Mouse (Mus musculus): ENCODE measurements at regions not wholly inside any gene's neighbourhood (a gene's known extent, or its start where the extent isn't known, plus 50 kb on each side); places are given as distances from the start of the nearest gene placed in this dataset.

GRCm38 (mm10) chr5:119139336-119139735 lies 531.1 kb upstream of the Tbx3 start:
- H3K27ac ChIP-seq (ENCODE audit: low read depth, low read length), result no peak overlapping the region
- peaks cover 22% of the 10 kb centered on the region; the same call in 1 of the 2 replicates for H3K4me1 ChIP-seq (ENCODE audit: control insufficient read depth, insufficient read depth, low read length)
- H3K36me3 ChIP-seq (ENCODE audit: control insufficient read depth, insufficient read depth, low read length), result no peaks in the 10 kb centered on the region
- H3K4me3 ChIP-seq (ENCODE audit: low read length), result no peak overlapping the region
- peaks cover 4% of the 10 kb centered on the region; the same call in 1 of the 2 replicates for H3K27me3 ChIP-seq (ENCODE audit: control insufficient read depth, insufficient read depth, low read length)
- no peaks in the 10 kb centered on the region for H3K9me3 ChIP-seq (ENCODE audit: control insufficient read depth, low read length)
- ATAC-seq (ENCODE audit: low FRiP score, low TSS enrichment), result no peak
- WGBS, result 40% methylated on average over 7 of the region's 7 CpGs
- H3K4me2 ChIP-seq (replicated peaks; ENCODE audit: low read depth, low read length), result no peak overlapping the region
- no peak overlapping the region for H3K9ac ChIP-seq (ENCODE audit: low read depth, low read length)

GRCm38 (mm10) chr5:119139816-119140215 lies 530.7 kb upstream of the Tbx3 start:
- WGBS, result 82% methylated on average over 6 of the region's 6 CpGs
- Histone ChIP-seq H3K4me1 (ENCODE audit: control insufficient read depth, insufficient read depth, low read length) (peaks cover 22% of the 10 kb centered on the region; the same call in 1 of the 2 replicates), H3K36me3 (ENCODE audit: control insufficient read depth, insufficient read depth, low read length) (no peaks in the 10 kb centered on the region), H3K4me3 (ENCODE audit: low read length) (no peak overlapping the region), H3K9ac (ENCODE audit: low read depth, low read length) (no peak overlapping the region), H3K4me2 (replicated peaks; ENCODE audit: low read depth, low read length) (no peak overlapping the region), H3K9me3 (ENCODE audit: control insufficient read depth, low read length) (no peaks in the 10 kb centered on the region), H3K27ac (ENCODE audit: low read depth, low read length) (no peak overlapping the region), H3K27me3 (ENCODE audit: control insufficient read depth, insufficient read depth, low read length) (peaks cover 4% of the 10 kb centered on the region; the same call in 1 of the 2 replicates)
- ATAC-seq (ENCODE audit: low FRiP score, low TSS enrichment), result no peak

- Histone ChIP-seq H3K27me3 (ENCODE audit: control insufficient read depth, insufficient read depth, low read length) (no peaks in the 10 kb centered on the region; the same call in 1 of the 2 replicates), H3K36me3 (ENCODE audit: control insufficient read depth, insufficient read depth, low read length) (no peaks in the 10 kb centered on the region), H3K9ac (ENCODE audit: low read depth, low read length) (no peak overlapping the region), H3K4me1 (ENCODE audit: control insufficient read depth, insufficient read depth, low read length) (peaks cover 11% of the 10 kb centered on the region; the same call in 1 of the 2 replicates), H3K4me2 (replicated peaks; ENCODE audit: low read depth, low read length) (no peak overlapping the region), H3K27ac (ENCODE audit: low read depth, low read length) (no peak overlapping the region), H3K9me3 (ENCODE audit: control insufficient read depth, low read length) (peaks cover 6% of the 10 kb centered on the region; the same call in 1 of the 2 replicates), H3K4me3 (ENCODE audit: low read length) (no peak overlapping the region)
- no peak for ATAC-seq (ENCODE audit: low FRiP score, low TSS enrichment)
- WGBS, result 56% methylated on average over 8 of the region's 8 CpGs
These were observed 527.1 kb upstream of the Tbx3 start for GRCm38 (mm10) chr5:119143411-119143810.

DNA sequence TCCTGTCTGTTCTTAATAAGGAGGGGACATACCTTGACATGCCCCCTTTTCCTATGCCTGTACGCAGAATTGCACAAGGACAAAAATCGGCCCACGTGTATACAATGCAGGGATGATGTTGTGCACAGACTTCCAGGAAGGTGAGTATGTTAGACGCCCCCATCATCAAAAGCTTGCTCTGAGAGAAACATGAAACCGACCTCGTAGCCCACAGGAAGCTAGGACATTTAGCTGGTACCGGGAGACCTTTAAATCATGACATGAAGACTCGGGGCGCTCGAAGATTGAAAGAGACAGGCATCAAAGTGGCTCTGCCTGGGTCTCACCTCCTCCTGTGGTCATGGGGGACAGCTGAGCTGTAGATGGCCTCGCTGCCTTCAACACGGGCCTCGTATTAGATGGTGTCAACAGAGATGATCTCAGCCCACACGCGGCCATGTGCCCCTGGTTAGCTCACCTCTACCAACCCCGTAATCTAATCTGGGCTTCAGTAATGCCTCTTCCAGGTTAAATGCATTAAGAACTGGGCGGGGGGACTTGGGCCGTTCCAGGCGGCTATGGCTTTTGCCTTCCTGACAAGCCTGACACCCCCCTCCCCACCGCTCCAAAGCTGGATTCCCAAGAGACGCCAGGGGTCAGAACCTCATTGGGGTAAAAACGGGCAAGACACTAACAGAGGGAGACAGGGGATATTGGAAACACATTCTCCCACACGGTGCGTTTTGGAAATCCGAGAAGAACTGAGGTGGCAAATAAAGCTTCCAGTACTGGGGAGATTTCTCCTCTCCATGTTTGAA lies 520.9 kb upstream of the Tbx3 start:
- WGBS, result 31% methylated on average over 25 of the region's 25 CpGs
- no peak overlapping the region for H3K4me2 ChIP-seq (replicated peaks; ENCODE audit: low read depth, low read length)

DNA sequence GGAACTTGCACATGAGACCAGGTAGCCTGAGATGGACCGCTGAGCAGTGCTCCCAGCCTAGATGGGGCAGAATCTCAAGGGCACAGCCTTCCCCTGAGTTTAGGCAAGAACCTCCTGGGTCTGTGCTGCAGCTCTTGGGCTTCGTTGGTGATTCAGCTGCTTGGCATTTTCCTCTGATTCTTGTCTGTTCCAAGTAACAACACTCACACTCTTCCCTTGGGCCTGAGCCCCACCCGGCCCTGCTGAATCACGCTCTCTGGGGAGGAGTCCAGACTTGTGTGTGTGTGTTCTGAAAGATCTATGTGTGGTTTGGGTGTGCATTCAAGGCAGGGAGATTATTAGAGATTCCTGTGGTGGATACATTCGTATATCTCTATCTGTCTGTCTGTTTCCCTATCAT lies 517.4 kb upstream of the Tbx3 start:
- Histone ChIP-seq H3K9ac (ENCODE audit: low read depth, low read length) (no peak overlapping the region), H3K27ac (ENCODE audit: low read depth, low read length) (no peak overlapping the region), H3K4me2 (replicated peaks; ENCODE audit: low read depth, low read length) (no peak overlapping the region), H3K36me3 (ENCODE audit: control insufficient read depth, insufficient read depth, low read length) (no peaks in the 10 kb centered on the region), H3K4me3 (ENCODE audit: low read length) (no peak overlapping the region), H3K4me1 (ENCODE audit: control insufficient read depth, insufficient read depth, low read length) (no peaks in the 10 kb centered on the region; the same call in 1 of the 2 replicates), H3K27me3 (ENCODE audit: control insufficient read depth, insufficient read depth, low read length) (no peaks in the 10 kb centered on the region; the same call in 1 of the 2 replicates), H3K9me3 (ENCODE audit: control insufficient read depth, low read length) (peaks cover 6% of the 10 kb centered on the region; the same call in 1 of the 2 replicates)
- 90% methylated on average over 5 of the region's 5 CpGs for WGBS
- ATAC-seq (ENCODE audit: low FRiP score, low TSS enrichment), result no peak

More for the DNA sequence above, 520.9 kb upstream of the Tbx3 start:
- H3K27me3 ChIP-seq (ENCODE audit: control insufficient read depth, insufficient read depth, low read length), result no peaks in the 10 kb centered on the region; the same call in 1 of the 2 replicates
- no peak overlapping the region for H3K4me3 ChIP-seq (ENCODE audit: low read length)
- no peaks in the 10 kb centered on the region for H3K36me3 ChIP-seq (ENCODE audit: control insufficient read depth, insufficient read depth, low read length)
- no peak overlapping the region for H3K27ac ChIP-seq (ENCODE audit: low read depth, low read length)
- no peak for ATAC-seq (ENCODE audit: low FRiP score, low TSS enrichment)
- peaks cover 6% of the 10 kb centered on the region; the same call in 1 of the 2 replicates for H3K9me3 ChIP-seq (ENCODE audit: control insufficient read depth, low read length)
- no peaks in the 10 kb centered on the region; the same call in 1 of the 2 replicates for H3K4me1 ChIP-seq (ENCODE audit: control insufficient read depth, insufficient read depth, low read length)
- no peak overlapping the region for H3K9ac ChIP-seq (ENCODE audit: low read depth, low read length)

- Histone ChIP-seq H3K4me2 (replicated peaks; ENCODE audit: low read depth, low read length) (no peak overlapping the region), H3K36me3 (ENCODE audit: control insufficient read depth, insufficient read depth, low read length) (no peaks in the 10 kb centered on the region), H3K27me3 (ENCODE audit: control insufficient read depth, insufficient read depth, low read length) (no peaks in the 10 kb centered on the region), H3K4me1 (ENCODE audit: control insufficient read depth, insufficient read depth, low read length) (no peaks in the 10 kb centered on the region), H3K9me3 (ENCODE audit: control insufficient read depth, low read length) (peaks cover 6% of the 10 kb centered on the region; the same call in 1 of the 2 replicates), H3K9ac (ENCODE audit: low read depth, low read length) (no peak overlapping the region), H3K27ac (ENCODE audit: low read depth, low read length) (no peak overlapping the region), H3K4me3 (ENCODE audit: low read length) (no peak overlapping the region)
- WGBS, result 91% methylated on average over 6 of the region's 6 CpGs
- no peak for ATAC-seq (ENCODE audit: low FRiP score, low TSS enrichment)
These were observed 513.8 kb upstream of the Tbx3 start for GRCm38 (mm10) chr5:119156638-119157037.

GRCm38 (mm10) chr5:119158171-119158570 lies 512.3 kb upstream of the Tbx3 start:
- WGBS, result 88% methylated on average over 4 of the region's 4 CpGs
- Histone ChIP-seq H3K36me3 (ENCODE audit: control insufficient read depth, insufficient read depth, low read length) (no peaks in the 10 kb centered on the region), H3K9me3 (ENCODE audit: control insufficient read depth, low read length) (peaks cover 6% of the 10 kb centered on the region; the same call in 1 of the 2 replicates), H3K27me3 (ENCODE audit: control insufficient read depth, insufficient read depth, low read length) (no peaks in the 10 kb centered on the region), H3K27ac (ENCODE audit: low read depth, low read length) (no peak overlapping the region), H3K9ac (ENCODE audit: low read depth, low read length) (no peak overlapping the region), H3K4me1 (ENCODE audit: control insufficient read depth, insufficient read depth, low read length) (no peaks in the 10 kb centered on the region), H3K4me2 (replicated peaks; ENCODE audit: low read depth, low read length) (no peak overlapping the region), H3K4me3 (ENCODE audit: low read length) (no peak overlapping the region)
- ATAC-seq (ENCODE audit: low FRiP score, low TSS enrichment), result no peak

- no peaks in the 10 kb centered on the region for H3K4me1 ChIP-seq (ENCODE audit: control insufficient read depth, insufficient read depth, low read length)
- no peak overlapping the region for H3K4me3 ChIP-seq (ENCODE audit: low read length)
- H3K4me2 ChIP-seq (replicated peaks; ENCODE audit: low read depth, low read length), result no peak overlapping the region
- H3K27ac ChIP-seq (ENCODE audit: low read depth, low read length), result no peak overlapping the region
- H3K9me3 ChIP-seq (ENCODE audit: control insufficient read depth, low read length), result 0 out of 2 replicates have a peak, but pooled peaks cover under 1% of the 10 kb centered on the region
- WGBS, result 85% methylated on average over 13 of the region's 13 CpGs
- ATAC-seq (ENCODE audit: low FRiP score, low TSS enrichment), result no peak
- no peaks in the 10 kb centered on the region for H3K27me3 ChIP-seq (ENCODE audit: control insufficient read depth, insufficient read depth, low read length)
- no peaks in the 10 kb centered on the region for H3K36me3 ChIP-seq (ENCODE audit: control insufficient read depth, insufficient read depth, low read length)
- no peak overlapping the region for H3K9ac ChIP-seq (ENCODE audit: low read depth, low read length)
These were observed 508.3 kb upstream of the Tbx3 start for GRCm38 (mm10) chr5:119162132-119162675.

DNA sequence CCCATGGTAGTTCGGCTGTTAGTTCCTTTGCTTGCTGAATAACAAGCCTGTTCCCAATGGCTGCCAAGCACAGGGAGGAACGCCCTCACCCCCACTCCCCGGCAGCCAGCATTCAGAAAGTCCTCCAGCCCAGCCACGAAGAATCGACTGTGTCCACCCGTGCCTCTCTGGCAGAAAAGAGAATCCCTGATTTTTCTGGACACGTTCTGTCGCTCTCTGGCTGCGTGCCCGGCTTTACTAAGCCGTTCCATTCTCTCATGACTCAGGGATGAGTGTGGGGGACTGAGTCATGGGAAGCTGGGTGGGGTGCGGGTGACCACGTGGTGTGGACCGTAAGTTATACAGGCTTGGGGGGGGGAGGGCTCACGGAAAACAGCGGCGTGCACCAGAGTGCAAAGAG lies 502.8 kb upstream of the Tbx3 start:
- 81% methylated on average over 17 of the region's 17 CpGs for WGBS
- ATAC-seq (ENCODE audit: low FRiP score, low TSS enrichment), result no peak
- H3K27ac ChIP-seq (ENCODE audit: low read depth, low read length), result no peak overlapping the region

More for the DNA sequence above, 502.8 kb upstream of the Tbx3 start:
- H3K36me3 ChIP-seq (ENCODE audit: control insufficient read depth, insufficient read depth, low read length), result no peaks in the 10 kb centered on the region
- no peaks in the 10 kb centered on the region for H3K27me3 ChIP-seq (ENCODE audit: control insufficient read depth, insufficient read depth, low read length)
- no peak overlapping the region for H3K4me2 ChIP-seq (replicated peaks; ENCODE audit: low read depth, low read length)
- H3K9ac ChIP-seq (ENCODE audit: low read depth, low read length), result no peak overlapping the region
- no peak overlapping the region for H3K4me3 ChIP-seq (ENCODE audit: low read length)
- no peaks in the 10 kb centered on the region for H3K9me3 ChIP-seq (ENCODE audit: control insufficient read depth, low read length)
- H3K4me1 ChIP-seq (ENCODE audit: control insufficient read depth, insufficient read depth, low read length), result no peaks in the 10 kb centered on the region

All from kidney, embryonic 14.5 days (tissue).